Mouse (Mus musculus) spleen, postnatal 14 days (tissue): ENCODE data around the gene Serpinb3a.
"Not testable (repeated sequence)": the region's sequence is repeated elsewhere in the genome, so short reads cannot be mapped to it uniquely, and the experiment has no call there.

Source experiments
- DNase-seq, 2 experiments: peaks; one replicate each; pipeline ENCODE4 v3.0.0; 2021 to 2022; ENCODE audit warnings: low spot score in 2 of 2

The Serpinb3a gene

DNA sequence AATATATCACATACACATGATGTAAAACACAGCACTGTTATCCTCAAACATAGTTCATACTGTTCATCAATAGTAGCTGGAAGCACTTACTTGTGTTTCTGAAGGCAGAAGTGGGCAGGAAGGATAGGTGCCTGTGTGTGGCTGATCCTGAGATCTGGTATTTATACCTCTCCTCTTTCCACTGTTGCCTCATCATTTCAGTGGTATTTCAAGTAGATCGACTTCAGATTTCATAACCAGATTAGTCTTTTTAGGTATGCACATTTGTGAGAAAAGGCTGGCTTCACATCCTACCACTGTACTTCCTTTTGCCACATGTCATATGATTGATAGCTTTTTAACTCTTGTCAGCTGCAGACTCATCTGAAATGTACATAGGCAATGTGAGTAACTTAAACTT is at the start of gene Serpinb3a:
TSS of gene Serpinb3a (minus strand) at position 101 of the 400 bp plus-strand sequence.
- no peak for DNase-seq

DNA sequence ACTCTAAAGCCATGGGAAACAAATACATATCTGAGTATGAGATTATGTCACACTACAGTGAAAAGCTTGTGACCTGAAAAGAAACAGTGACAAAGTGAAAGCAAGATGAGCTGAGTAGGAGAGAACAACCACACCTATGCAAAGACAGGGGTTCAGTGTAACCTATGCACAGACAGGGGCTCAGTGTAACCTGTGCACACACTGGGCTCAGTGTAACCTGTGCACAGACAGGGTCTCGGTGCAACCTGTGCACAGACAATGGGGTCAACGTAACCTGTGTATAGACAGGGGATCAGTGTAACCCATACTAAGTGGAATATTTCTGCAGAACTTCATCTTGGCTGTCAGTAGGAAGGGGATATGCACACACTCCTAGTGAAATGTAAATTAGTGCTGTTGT is 46.3 kb upstream of the Serpinb3a start:
- DNase-seq: no peak

DNA sequence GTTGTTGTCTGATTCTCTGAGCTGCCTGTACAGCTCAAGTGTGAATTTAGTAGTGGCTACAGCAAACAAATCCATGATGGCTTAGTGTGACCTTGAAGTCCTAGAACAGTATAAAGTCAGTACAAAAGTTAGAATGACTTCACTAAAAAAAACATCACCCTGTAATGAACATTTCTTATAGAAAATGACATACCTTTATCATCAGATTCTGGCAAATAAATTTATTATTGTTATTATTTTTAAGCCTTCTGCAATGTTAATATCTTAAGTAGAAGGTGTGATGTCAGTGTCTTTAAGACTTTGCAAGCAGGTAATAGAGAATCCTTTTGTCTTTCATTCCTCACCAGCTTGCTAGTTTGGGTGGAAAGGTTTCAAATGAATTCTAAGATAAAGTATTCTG is 31.3 kb upstream of the Serpinb3a start, which contains the start of gene Serpinb3d:
TSS of gene Serpinb3d (minus strand) at position 101 of the 400 bp plus-strand sequence.
- no peak for DNase-seq

GRCm38 (mm10) chr1:107034236-107034635 is 17.9 kb downstream of the Serpinb3a start:
- DNase-seq: not testable (repeated sequence)

DNA sequence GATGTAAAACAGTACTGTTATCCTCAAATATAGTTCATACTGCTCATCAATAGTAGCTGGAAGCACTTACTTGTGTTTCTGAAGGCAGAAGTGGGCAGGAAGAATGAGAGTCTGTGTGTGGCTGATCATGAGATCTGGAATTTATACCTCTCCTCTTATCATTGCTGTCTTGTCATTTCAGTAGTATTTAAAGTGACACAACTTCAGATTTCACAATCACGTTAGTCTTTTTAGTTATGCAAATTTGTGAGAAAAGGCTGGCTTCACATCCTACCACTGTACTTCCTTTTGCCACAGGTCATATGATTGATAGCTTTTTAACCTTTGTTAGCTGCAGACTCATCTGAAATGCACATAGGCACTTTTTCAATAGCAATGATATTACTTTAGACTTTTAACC is 26.2 kb downstream of the Serpinb3a start:
- DNase-seq: no peak

DNA sequence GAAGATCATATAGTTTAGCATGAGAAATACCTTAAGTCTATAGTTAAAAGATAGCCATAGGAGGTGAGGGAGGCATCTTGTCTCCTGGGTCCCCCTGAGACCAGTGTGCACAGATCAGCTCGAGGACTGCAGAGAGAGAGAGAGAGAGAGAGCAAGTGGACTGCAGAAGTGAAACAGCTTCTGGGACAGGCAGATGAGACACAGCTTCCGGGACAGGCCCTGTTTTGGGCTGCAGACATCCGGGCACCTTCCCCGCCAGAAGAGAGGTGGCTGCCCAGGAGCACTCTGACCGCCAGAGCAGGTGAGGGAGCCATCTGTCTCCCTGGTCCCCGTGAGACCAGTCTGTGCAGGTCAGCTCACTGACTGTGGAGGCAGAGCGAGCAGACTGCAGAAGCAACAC is 36.9 kb downstream of the Serpinb3a start:
- no peak for DNase-seq

DNA sequence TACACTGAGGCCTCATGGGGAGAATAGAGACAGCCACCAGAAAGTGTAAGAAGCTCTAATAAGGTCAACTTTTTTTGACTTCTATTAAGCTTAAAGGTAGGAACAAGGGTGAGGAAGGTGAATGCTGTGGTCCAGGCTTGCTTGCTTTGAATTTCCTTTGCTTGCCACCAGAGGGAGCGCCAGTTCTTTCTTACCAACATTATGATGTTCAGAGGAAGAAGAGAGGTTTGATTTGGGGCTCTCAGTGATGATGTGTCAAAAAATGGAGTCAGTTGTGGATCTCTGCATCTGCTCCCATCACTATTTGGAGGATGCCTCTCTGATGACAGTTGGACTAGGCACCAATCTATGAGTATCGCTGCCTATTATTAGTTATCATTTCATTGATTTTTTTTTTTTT is 37.6 kb downstream of the Serpinb3a start:
- no peak for DNase-seq

GRCm38 (mm10) chr1:107006316-107006715 is 45.8 kb downstream of the Serpinb3a start:
- DNase-seq: no peak

DNA sequence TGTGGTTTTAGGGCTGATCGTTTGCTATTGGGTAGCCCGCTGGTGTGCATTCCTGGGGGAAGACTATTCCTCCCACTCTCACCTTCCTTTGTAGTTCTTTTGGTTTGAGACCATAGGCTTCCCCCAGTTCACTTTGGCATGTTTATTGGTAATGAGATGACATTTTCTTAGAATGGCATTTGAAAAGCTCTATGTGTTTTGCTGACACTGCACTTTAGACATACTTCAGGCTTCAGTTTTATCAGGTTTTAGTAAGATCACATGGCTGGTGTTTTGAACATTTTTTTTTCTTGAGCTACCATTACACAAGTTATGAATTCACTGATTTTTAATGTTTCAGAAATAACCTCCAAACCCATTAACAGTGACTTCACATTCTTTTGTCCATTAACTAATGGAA is 50.3 kb downstream of the Serpinb3a start:
- DNase-seq: no peak

GRCm38 (mm10) chr1:107000424-107000823 is 51.7 kb downstream of the Serpinb3a start:
- no peak for DNase-seq
